Mouse (Mus musculus): ENCODE data around the gene Rap1gds1.

Rap1gds1 gene

DNA sequence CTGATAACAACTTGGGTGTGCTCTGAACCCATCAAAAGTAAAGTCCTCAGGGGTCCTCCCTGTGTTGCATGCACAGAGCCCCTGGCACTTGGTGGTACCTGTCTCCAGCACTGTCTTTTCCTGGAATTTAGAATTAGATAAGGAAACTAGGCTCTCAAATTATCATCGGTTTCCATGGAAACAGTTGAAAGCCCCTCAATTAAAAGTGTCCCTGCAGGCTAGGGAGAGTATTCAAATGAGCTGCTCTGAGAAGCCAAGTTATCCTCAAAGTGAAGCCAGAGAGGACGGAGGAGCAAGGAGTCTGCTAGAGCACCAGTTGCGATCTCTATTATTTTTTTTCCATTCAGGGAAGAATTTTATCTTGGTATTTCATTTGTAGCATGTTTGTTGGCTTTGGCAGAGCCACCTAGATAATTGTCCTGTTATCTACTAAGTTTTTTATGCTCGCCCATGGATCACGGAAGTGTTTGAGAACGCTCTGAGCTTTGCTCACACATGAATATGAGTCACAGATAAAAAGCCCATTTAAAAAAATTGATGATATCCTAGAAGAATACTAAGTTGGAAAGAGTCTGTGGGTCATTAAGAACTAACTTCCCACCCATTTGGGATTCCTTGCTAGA, 193.2 kb downstream of the Rap1gds1 start:
- in situ Hi-C loops (cut with MboI, MseI) = no loop called here

DNA sequence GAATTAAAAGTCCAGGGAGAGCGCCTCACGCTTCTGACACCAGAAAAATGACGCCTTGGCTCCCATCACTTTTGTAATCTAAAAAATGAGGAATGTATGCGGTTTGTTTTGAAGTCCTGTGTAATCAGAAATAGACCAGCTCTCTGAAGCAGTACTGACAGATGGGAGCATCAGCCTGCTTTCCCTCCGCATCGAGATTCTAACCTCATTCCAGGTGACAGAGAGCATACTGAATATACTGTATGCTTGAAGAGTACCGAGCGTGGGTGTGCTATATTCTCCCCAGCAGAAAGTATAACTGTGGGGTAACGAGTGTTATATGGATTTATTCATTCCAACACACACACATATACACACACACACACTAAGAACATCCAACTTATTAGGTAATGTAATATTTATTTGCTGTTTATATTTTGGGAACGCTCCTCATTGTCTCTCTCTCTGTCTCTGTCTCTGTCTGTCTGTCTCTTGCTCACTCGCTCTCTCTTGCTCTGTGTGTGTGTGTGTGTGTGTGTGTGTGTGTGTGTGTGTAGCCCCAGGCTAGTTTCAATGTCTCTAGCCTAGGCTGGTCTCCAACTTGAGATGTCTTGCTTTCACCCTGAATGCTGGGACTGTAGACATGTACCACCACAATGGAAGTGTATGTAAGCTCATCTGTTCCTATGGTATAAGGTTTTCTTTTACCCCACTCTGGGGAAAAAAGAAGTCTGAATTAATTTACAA, 193.8 kb downstream of the Rap1gds1 start:
- in situ Hi-C loops (cut with MboI, MseI) = no loop called here

DNA sequence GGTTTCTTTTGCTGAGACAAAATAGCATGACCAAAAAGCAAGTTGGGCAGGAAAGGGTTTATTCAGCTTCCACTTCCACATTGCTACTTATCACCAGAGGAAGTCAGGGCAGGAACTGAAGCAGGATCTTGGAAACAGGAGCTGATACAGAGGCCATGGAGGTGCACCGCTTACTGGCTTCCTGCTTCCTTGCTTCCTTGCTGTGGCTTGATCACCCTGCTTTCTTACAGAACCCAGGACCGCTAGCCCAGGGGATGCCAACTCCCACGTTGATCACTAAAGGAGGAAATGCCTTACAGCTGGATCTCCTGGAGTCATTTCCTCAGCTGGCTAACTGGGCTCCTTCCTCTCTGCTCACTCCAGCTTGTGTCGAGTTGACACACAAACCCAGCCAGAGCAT, 197.3 kb downstream of the Rap1gds1 start:
- in situ Hi-C loops (cut with MboI, MseI) = loop anchor here (5.0 kb wide), 1 partner anchor 340 kb away; no protein-coding TSS in a partner anchor

DNA sequence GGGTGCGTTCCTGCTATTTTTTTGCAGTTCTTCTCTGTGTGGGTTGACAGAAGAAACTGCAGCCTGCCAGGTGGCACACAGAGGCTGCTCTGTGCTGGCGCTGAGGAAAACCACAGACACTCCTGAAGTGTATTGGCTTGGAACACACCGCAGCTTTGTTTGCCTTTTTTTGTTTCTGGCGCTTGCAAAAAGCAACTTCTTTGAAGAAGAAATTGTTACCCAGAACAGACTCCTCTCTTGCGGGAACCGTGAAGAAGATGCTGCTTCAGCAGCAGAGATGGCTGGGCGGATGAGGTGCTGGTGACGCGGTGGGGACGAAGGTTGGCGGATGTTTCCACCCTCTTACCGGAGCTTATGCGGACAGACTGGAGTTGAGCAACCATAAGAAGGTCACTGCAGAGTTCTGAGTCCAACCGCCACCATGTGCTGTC, 198.1 kb downstream of the Rap1gds1 start:
- in situ Hi-C loops (cut with MboI, MseI) = loop anchor here (5.0 kb wide), 1 partner anchor 340 kb away; no protein-coding TSS in a partner anchor

DNA sequence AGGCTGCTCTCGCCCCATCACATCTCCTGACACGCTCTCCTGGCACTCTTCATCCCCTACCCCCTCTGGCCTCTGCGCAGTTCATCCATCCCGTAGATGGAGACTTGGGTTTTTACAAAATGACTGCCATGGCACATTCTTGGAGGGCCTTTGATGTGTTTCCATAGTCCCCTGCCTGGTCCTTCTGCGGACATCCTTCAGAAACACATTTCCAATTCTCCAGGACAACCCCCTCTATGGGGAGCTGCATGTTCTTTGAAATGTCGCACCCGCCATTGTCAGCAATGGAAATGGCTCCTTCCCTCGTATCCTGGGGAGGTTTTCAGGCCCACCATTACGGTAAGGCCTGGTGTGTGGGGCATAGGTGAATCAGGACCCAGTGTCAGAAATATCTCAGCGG, 198.6 kb downstream of the Rap1gds1 start:
- in situ Hi-C loops (cut with MboI, MseI) = loop anchor here (5.0 kb wide), 1 partner anchor 339 kb away; no protein-coding TSS in a partner anchor

DNA sequence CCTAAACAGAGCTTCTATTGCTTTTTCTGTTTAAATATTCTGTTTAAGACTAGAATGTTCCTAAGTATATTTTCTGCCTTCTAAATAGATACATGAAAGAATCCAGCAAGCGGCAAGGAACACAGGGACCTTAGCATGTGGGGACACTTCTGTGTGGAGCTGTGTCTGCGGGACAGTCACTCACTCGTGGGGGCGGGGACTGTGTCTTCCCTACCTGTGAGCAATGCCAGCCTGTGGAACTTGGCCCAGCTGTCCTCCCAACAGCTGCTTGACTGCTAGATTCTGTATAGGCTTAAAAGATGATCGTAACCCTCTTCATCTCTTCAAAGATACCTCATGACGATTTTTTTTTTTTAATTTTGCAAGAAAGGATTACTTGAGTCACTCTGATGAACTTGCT, 199.1 kb downstream of the Rap1gds1 start:
- in situ Hi-C loops (cut with MboI, MseI) = loop anchor here (5.0 kb wide), 1 partner anchor 339 kb away; no protein-coding TSS in a partner anchor
